Mouse (Mus musculus) ES-E14 (cell line): ENCODE results near the gene Prkab2. TPM values are rescaled to one million over a fixed set of nuclear protein-coding genes. Genes with fewer than 3 reads are reported as not detected.

Source experiments
- DNase-seq: peaks from one replicate; pipeline ENCODE4 v3.0.0-alpha.2; 2013; ENCODE audit warnings: low read depth, low spot score
- H3K27ac ChIP-seq: 2 replicates; pipeline ENCODE4 v1.5.1; 2012; ENCODE audit warnings: low read depth, mild to moderate bottlenecking, low read length, moderate library complexity, mixed read lengths; ENCODE audit not compliant: poor library complexity, insufficient read depth, severe bottlenecking
- H3K36me3 ChIP-seq: 2 replicates; pipeline ENCODE4 v1.6.1; 2012; ENCODE audit warnings: mild to moderate bottlenecking, low read length, moderate library complexity, mixed read lengths; ENCODE audit not compliant: control insufficient read depth, poor library complexity, insufficient read depth, severe bottlenecking
- H3K4me1 ChIP-seq, 2 experiments: fragments of 150-350 bp in 1 of 2; sonication (generic) in 1 of 2; 2 replicates each; pipeline ENCODE4 v1.6.1; 2012; ENCODE audit warnings: low read length in 2 of 2, mild to moderate bottlenecking in 1 of 2, mixed read lengths in 1 of 2; ENCODE audit not compliant: control insufficient read depth in 2 of 2, insufficient read depth in 2 of 2, poor library complexity in 1 of 2
- H3K4me3 ChIP-seq, 2 experiments: fragments of 150-350 bp in 1 of 2; sonication (generic) in 1 of 2; 2 replicates each; pipeline ENCODE4 v1.5.1; 2012; ENCODE audit warnings: low read length in 2 of 2, low read depth in 1 of 2, mild to moderate bottlenecking in 1 of 2, mixed read lengths in 1 of 2; ENCODE audit not compliant: insufficient read depth in 1 of 2, poor library complexity in 1 of 2, severe bottlenecking in 1 of 2
- H3K9ac ChIP-seq: 2 replicates; pipeline ENCODE4 v1.6.1; 2012; ENCODE audit warnings: low read depth, mild to moderate bottlenecking, low read length, mixed read lengths; ENCODE audit not compliant: poor library complexity, insufficient read depth, severe bottlenecking
- H3K9me3 ChIP-seq: fragments of 150-350 bp; sonication (generic); 2 replicates; pipeline ENCODE4 v1.6.1; 2012; ENCODE audit warnings: low read depth, mild to moderate bottlenecking, low read length; ENCODE audit not compliant: control insufficient read depth, insufficient read depth
- CHD2 ChIP-seq: IDR thresholded peaks from 2 replicates; pipeline ENCODE4 v1.6.1; 2014; ENCODE audit warnings: mild to moderate bottlenecking, low read depth, low read length, inconsistent platforms
- HCFC1 ChIP-seq: IDR thresholded peaks from 2 replicates; pipeline ENCODE4 v1.6.1; 2012; ENCODE audit warnings: low read length, inconsistent platforms, borderline replicate concordance; ENCODE audit not compliant: insufficient read depth
- MAFK ChIP-seq: IDR thresholded peaks from 2 replicates; pipeline ENCODE4 v1.6.1; 2014; ENCODE audit warnings: mild to moderate bottlenecking, low read depth, low read length, inconsistent platforms; ENCODE audit not compliant: insufficient read depth
- ZC3H11A ChIP-seq: IDR thresholded peaks from 2 replicates; pipeline ENCODE4 v1.6.1; 2012; ENCODE audit warnings: low read depth, mild to moderate bottlenecking, inconsistent platforms, low read length, borderline replicate concordance
- ZNF384 ChIP-seq: IDR thresholded peaks from 2 replicates; pipeline ENCODE4 v1.6.1; 2012; ENCODE audit warnings: low read depth, low read length, inconsistent platforms
- in situ Hi-C, 2 experiments: fragments of 600-800 bp; cut with MboI; formaldehyde crosslinking; loops; one replicate each; pipeline ENCODE4 v1.15.1; 2025; ENCODE audit warnings: low sequenced_read_pairs in 2 of 2, inconsistent platforms in 1 of 2; ENCODE audit not compliant: unreplicated experiment in 2 of 2
- total RNA-seq: library from RNA; depleted of rRNA; stranded (reverse); fragments of 300-350 nt; gene quantifications from 2 replicates; pipeline ENCODE4 v1.2.3, GENCODE M21; 2012

The Prkab2 gene
- total RNA-seq, 1 experiment: 7.5 TPM

DNA sequence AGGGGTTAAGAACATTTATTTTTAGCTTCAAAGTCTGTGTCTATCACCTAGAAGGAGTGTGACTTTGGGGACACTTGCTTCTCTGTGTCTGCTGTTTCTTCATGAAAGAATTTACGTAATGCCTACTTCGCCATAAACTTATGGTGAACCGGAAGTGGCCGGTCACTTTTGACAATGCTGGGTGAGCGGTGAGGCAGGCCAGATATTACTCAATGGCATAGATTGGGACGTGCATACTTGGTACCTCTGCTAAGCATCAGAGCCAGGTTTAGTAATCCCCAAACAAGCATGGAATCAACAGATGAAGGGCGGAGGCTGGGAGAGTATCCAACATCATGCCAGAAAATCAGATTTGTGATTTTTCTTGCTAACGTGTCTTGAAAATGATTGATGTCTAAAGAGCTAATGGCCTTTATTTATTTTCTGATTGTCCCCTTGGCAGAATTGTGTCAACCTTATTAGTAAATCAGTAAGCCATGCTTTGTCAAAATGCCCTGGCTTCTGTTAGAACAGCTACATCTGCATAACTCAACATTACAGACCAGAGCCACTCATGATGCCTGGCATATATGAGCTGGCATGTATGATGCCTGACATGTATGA is 26.6 kb upstream of the Prkab2 start:
- no peak for DNase-seq
- Histone ChIP-seq H3K9ac (no peak overlapping the region), H3K4me1 (0 out of 4 replicates have a peak, but pooled peaks cover 0 to 1% of the 10 kb centered on the region in 2 experiments), H3K4me3 (no peak overlapping the region), H3K27ac (no peak overlapping the region), H3K9me3 (no peaks in the 10 kb centered on the region), H3K36me3 (no peaks in the 10 kb centered on the region)
- in situ Hi-C loops: no loop called here
- TF ChIP-seq ZNF384 (no peak), HCFC1 (no peak), ZC3H11A (no peak), MAFK (no peak), CHD2 (no peak)

GRCm38 (mm10) chr3:97633456-97633855 is 24.5 kb upstream of the Prkab2 start:
- H3K4me3 ChIP-seq: no peak overlapping the region
- H3K9ac ChIP-seq: no peak overlapping the region
- H3K4me1 ChIP-seq: no peaks in the 10 kb centered on the region
- H3K27ac ChIP-seq: no peak overlapping the region
- TF ChIP-seq HCFC1 (no peak), CHD2 (no peak), MAFK (no peak), ZC3H11A (no peak), ZNF384 (no peak)
- no peaks in the 10 kb centered on the region for H3K36me3 ChIP-seq
- H3K9me3 ChIP-seq: no peaks in the 10 kb centered on the region
- in situ Hi-C loops: no loop called here
- no peak for DNase-seq

- in situ Hi-C loops: no loop called here
- no peak for DNase-seq
- H3K4me3 ChIP-seq: no peak overlapping the region
- no peaks in the 10 kb centered on the region for H3K9me3 ChIP-seq
- no peaks in the 10 kb centered on the region for H3K36me3 ChIP-seq
- no peaks in the 10 kb centered on the region for H3K4me1 ChIP-seq
- TF ChIP-seq MAFK (no peak), ZC3H11A (no peak), ZNF384 (no peak), CHD2 (no peak), HCFC1 (no peak)
- no peak overlapping the region for H3K27ac ChIP-seq
- no peak overlapping the region for H3K9ac ChIP-seq
These were observed 23.7 kb upstream of the Prkab2 start for GRCm38 (mm10) chr3:97634288-97634761.

- no peak for TF ChIP-seq ZNF384
- no peak for TF ChIP-seq MAFK
- no peak for TF ChIP-seq CHD2
- no peak for TF ChIP-seq ZC3H11A
- TF ChIP-seq HCFC1: no peak
- DNase-seq: no peak
- H3K9me3 ChIP-seq: no peaks in the 10 kb centered on the region
- H3K36me3 ChIP-seq: no peaks in the 10 kb centered on the region
- H3K27ac ChIP-seq: no peak overlapping the region
- no peak overlapping the region for H3K9ac ChIP-seq
- in situ Hi-C loops: no loop called here
- no peaks in the 10 kb centered on the region for H3K4me1 ChIP-seq
- H3K4me3 ChIP-seq: no peak overlapping the region
These were observed 16.6 kb upstream of the Prkab2 start for GRCm38 (mm10) chr3:97641396-97641795.

GRCm38 (mm10) chr3:97642001-97642400 is 16.0 kb upstream of the Prkab2 start:
- Histone ChIP-seq H3K4me1 (no peaks in the 10 kb centered on the region), H3K4me3 (no peak overlapping the region), H3K36me3 (no peaks in the 10 kb centered on the region), H3K9ac (no peak overlapping the region), H3K9me3 (no peaks in the 10 kb centered on the region), H3K27ac (no peak overlapping the region)
- in situ Hi-C loops: no loop called here
- TF ChIP-seq MAFK: no peak
- TF ChIP-seq ZNF384: no peak
- TF ChIP-seq ZC3H11A: no peak
- no peak for DNase-seq
